Mouse (Mus musculus): Measurements from ENCODE around the gene Adora2b. TPM values are rescaled to one million over a fixed set of nuclear protein-coding genes. Genes with fewer than 3 reads are reported as not detected.
A peak's percentile ranks its signal among the peaks of the same experiment; 100 is the strongest.

The Adora2b gene
- polyA plus RNA-seq, 1 experiment: 1.3 TPM

GRCm38 (mm10) chr11:62243871-62244270 lies 4.9 kb upstream of the Adora2b start:
- H3K36me3 ChIP-seq (ENCODE audit: control insufficient read depth, insufficient read depth, low read length): no peaks in the 10 kb centered on the region
- DNase-seq (ENCODE audit: low read depth in 1 of 2, low spot score in 2 of 2): no peak
- 88% methylated on average over 8 of the region's 8 CpGs for WGBS
- H3K27ac ChIP-seq (ENCODE audit: insufficient read depth, low read length): no peak overlapping the region
- H3K27me3 ChIP-seq (ENCODE audit: control insufficient read depth, insufficient read depth, low read length): peaks cover 6% of the 10 kb centered on the region
- H3K4me1 ChIP-seq (ENCODE audit: control insufficient read depth, insufficient read depth, insufficient read length): peaks cover under 1% of the 10 kb centered on the region; the same call in 1 of the 2 replicates
- no peak overlapping the region for H3K4me3 ChIP-seq (ENCODE audit: extremely low read depth, insufficient read depth, insufficient read length)
- TF ChIP-seq POLR2A (IDR thresholded peaks at IDR 0.05; ENCODE audit: low read depth, low read length) (no peak), CTCF (IDR thresholded peaks at IDR 0.05; ENCODE audit: extremely low read depth, insufficient read depth, insufficient read length, insufficient replicate concordance) (no peak)

- TF ChIP-seq CTCF (IDR thresholded peaks at IDR 0.05; ENCODE audit: extremely low read depth, insufficient read depth, insufficient read length, insufficient replicate concordance): no peak
- TF ChIP-seq POLR2A (IDR thresholded peaks at IDR 0.05; ENCODE audit: low read depth, low read length): no peak
- no peaks in the 10 kb centered on the region for H3K36me3 ChIP-seq (ENCODE audit: control insufficient read depth, insufficient read depth, low read length)
These were observed 4.3 kb upstream of the Adora2b start for GRCm38 (mm10) chr11:62244471-62244870.

GRCm38 (mm10) chr11:62247759-62248400 lies 904 bp upstream of the Adora2b start:
- Histone ChIP-seq H3K4me3 (ENCODE audit: extremely low read depth, insufficient read depth, insufficient read length) (peak overlapping the region; percentile 51; the same call in 1 of the 2 replicates), H3K27me3 (ENCODE audit: control insufficient read depth, insufficient read depth, low read length) (peaks cover 8% of the 10 kb centered on the region), H3K27ac (ENCODE audit: insufficient read depth, low read length) (no peak overlapping the region), H3K36me3 (ENCODE audit: control insufficient read depth, insufficient read depth, low read length) (no peaks in the 10 kb centered on the region), H3K4me1 (ENCODE audit: control insufficient read depth, insufficient read depth, insufficient read length) (peaks cover 5% of the 10 kb centered on the region)
- TF ChIP-seq POLR2A (IDR thresholded peaks at IDR 0.05; ENCODE audit: low read depth, low read length) (no peak), CTCF (IDR thresholded peaks at IDR 0.05; ENCODE audit: extremely low read depth, insufficient read depth, insufficient read length, insufficient replicate concordance) (no peak)
- WGBS: 31% methylated on average over 18 of the region's 18 CpGs
- DNase-seq (ENCODE audit: low read depth in 1 of 2, low spot score in 2 of 2): no peak

More at GRCm38 (mm10) chr11:62244471-62244870, 4.3 kb upstream of the Adora2b start:
- H3K4me3 ChIP-seq (ENCODE audit: extremely low read depth, insufficient read depth, insufficient read length): no peak overlapping the region
- DNase-seq (ENCODE audit: low read depth in 1 of 2, low spot score in 2 of 2): no peak
- WGBS: 82% methylated on average over 4 of the region's 4 CpGs
- H3K27me3 ChIP-seq (ENCODE audit: control insufficient read depth, insufficient read depth, low read length): peaks cover 6% of the 10 kb centered on the region
- no peak overlapping the region for H3K27ac ChIP-seq (ENCODE audit: insufficient read depth, low read length)
- H3K4me1 ChIP-seq (ENCODE audit: control insufficient read depth, insufficient read depth, insufficient read length): peaks cover 5% of the 10 kb centered on the region

- Histone ChIP-seq H3K27ac (ENCODE audit: insufficient read depth, low read length) (no peak overlapping the region), H3K27me3 (ENCODE audit: control insufficient read depth, insufficient read depth, low read length) (peaks cover 8% of the 10 kb centered on the region), H3K36me3 (ENCODE audit: control insufficient read depth, insufficient read depth, low read length) (no peaks in the 10 kb centered on the region), H3K4me1 (ENCODE audit: control insufficient read depth, insufficient read depth, insufficient read length) (peaks cover 5% of the 10 kb centered on the region), H3K4me3 (ENCODE audit: extremely low read depth, insufficient read depth, insufficient read length) (peak overlapping the region; percentile 51; the same call in 1 of the 2 replicates)
- WGBS: 14% methylated on average over 35 of the region's 35 CpGs
- no peak for TF ChIP-seq CTCF (IDR thresholded peaks at IDR 0.05; ENCODE audit: extremely low read depth, insufficient read depth, insufficient read length, insufficient replicate concordance)
- TF ChIP-seq POLR2A (IDR thresholded peaks at IDR 0.05; ENCODE audit: low read depth, low read length): no peak
- no peak for DNase-seq (ENCODE audit: low read depth in 1 of 2, low spot score in 2 of 2)
These were observed 668 bp downstream of the Adora2b start for GRCm38 (mm10) chr11:62249266-62250037.

- no peaks in the 10 kb centered on the region for H3K36me3 ChIP-seq (ENCODE audit: control insufficient read depth, insufficient read depth, low read length)
- TF ChIP-seq CTCF (IDR thresholded peaks at IDR 0.05; ENCODE audit: extremely low read depth, insufficient read depth, insufficient read length, insufficient replicate concordance): no peak
- no peak for TF ChIP-seq POLR2A (IDR thresholded peaks at IDR 0.05; ENCODE audit: low read depth, low read length)
- H3K27me3 ChIP-seq (ENCODE audit: control insufficient read depth, insufficient read depth, low read length): peaks cover 8% of the 10 kb centered on the region
- H3K4me3 ChIP-seq (ENCODE audit: extremely low read depth, insufficient read depth, insufficient read length): no peak overlapping the region
- H3K27ac ChIP-seq (ENCODE audit: insufficient read depth, low read length): no peak overlapping the region
- DNase-seq (ENCODE audit: low read depth in 1 of 2, low spot score in 2 of 2): no peak
- WGBS: 14% methylated on average over 11 of the region's 11 CpGs
- H3K4me1 ChIP-seq (ENCODE audit: control insufficient read depth, insufficient read depth, insufficient read length): peaks cover 5% of the 10 kb centered on the region
These were observed 2.3 kb downstream of the Adora2b start for GRCm38 (mm10) chr11:62251047-62251446.

- 89% methylated on average over 5 of the region's 5 CpGs for WGBS
- H3K4me1 ChIP-seq (ENCODE audit: control insufficient read depth, insufficient read depth, insufficient read length): peaks cover 5% of the 10 kb centered on the region
- DNase-seq (ENCODE audit: low read depth in 1 of 2, low spot score in 2 of 2): no peak
- no peak overlapping the region for H3K27ac ChIP-seq (ENCODE audit: insufficient read depth, low read length)
- TF ChIP-seq POLR2A (IDR thresholded peaks at IDR 0.05; ENCODE audit: low read depth, low read length) (no peak), CTCF (IDR thresholded peaks at IDR 0.05; ENCODE audit: extremely low read depth, insufficient read depth, insufficient read length, insufficient replicate concordance) (no peak)
- no peaks in the 10 kb centered on the region for H3K36me3 ChIP-seq (ENCODE audit: control insufficient read depth, insufficient read depth, low read length)
- peaks cover 6% of the 10 kb centered on the region for H3K27me3 ChIP-seq (ENCODE audit: control insufficient read depth, insufficient read depth, low read length)
- no peak overlapping the region for H3K4me3 ChIP-seq (ENCODE audit: extremely low read depth, insufficient read depth, insufficient read length)
These were observed 4.6 kb downstream of the Adora2b start for GRCm38 (mm10) chr11:62253380-62253779.

Data from spleen, adult 2 months (tissue).